Mouse (Mus musculus) olfactory bulb, adult 2 months (tissue): Measurements from ENCODE around the gene Fam129b.

ENCODE experiments used
- CTCF ChIP-seq: fragments of 200-500 bp; IDR thresholded peaks from 2 replicates; pipeline ENCODE4 v1.5.1; 2012; ENCODE audit warnings: low read depth, mild to moderate bottlenecking, low read length, moderate library complexity; ENCODE audit not compliant: insufficient read depth
- POLR2A ChIP-seq: fragments of 200-500 bp; IDR thresholded peaks from 2 replicates; pipeline ENCODE4 v1.6.1; 2012; ENCODE audit warnings: mild to moderate bottlenecking, low read depth, low read length, moderate library complexity; ENCODE audit not compliant: insufficient read depth

- TF ChIP-seq POLR2A (no peak), CTCF (no peak)
Measured at GRCm38 (mm10) chr2:32855046-32855785, 20.7 kb upstream of the Fam129b start.
